Mouse (Mus musculus) erythroblast, embryonic 14.5 days (primary cell): ENCODE data around the gene Pfdn6.

Experiments
- GATA1 ChIP-seq: IDR thresholded peaks from 2 replicates; pipeline ENCODE4 v1.6.1; 2012; ENCODE audit warnings: low read length, inconsistent platforms, mixed read lengths
- TAL1 ChIP-seq: IDR thresholded peaks from 3 replicates; pipeline ENCODE4 v1.6.1; 2012; ENCODE audit warnings: low read length, inconsistent platforms, mixed read lengths

GRCm38 (mm10) chr17:33956336-33956735 is 16.2 kb upstream of the Pfdn6 start:
- TF ChIP-seq GATA1 (no peak), TAL1 (no peak)
